Mouse (Mus musculus): ENCODE results near the gene Trim80.
"Not testable (repeated sequence)": the region's sequence is repeated elsewhere in the genome, so short reads cannot be mapped to it uniquely, and the experiment has no call there.

The Trim80 gene

DNA sequence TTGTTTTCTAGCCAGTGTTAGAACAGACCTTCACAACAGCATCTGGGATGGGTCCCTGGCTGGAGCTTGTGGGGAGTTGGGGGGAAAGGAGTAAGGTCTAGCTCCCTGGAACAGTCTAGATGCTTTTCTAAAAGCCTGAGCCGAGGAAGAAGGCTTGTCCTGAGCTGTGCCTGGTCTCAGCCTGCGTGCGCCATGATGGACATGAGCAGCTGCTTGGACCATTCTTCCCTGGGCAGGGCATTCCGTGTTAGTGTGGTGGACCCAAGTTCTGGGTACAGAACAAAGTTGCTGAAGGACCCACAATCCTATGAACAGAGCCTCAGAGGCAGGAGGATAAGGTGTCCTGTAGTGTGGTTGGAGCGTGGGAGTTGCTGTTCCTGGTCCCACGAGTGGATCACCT lies 9.8 kb upstream of the Trim80 start:
- no peak for DNase-seq

DNA sequence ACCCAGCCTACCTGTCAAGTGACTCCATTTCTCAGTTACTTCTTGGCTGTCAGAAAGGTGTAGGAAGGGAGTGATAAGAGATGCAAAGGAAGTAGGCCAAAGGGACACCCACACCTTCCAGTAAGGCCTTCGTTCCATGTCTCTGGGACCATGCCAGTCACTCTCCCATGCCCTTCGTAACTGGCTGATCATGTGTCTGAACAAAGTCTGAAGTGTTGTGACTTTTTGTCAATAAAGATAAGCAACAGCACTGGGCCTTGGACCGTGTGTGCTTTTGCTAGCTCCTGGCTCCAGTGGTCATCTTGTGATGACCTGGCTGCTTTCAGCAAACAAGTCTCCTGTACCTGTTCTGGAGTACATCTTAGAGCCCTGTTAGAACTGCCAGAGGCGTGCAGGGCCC lies 7.5 kb upstream of the Trim80 start:
- no peak for DNase-seq

DNA sequence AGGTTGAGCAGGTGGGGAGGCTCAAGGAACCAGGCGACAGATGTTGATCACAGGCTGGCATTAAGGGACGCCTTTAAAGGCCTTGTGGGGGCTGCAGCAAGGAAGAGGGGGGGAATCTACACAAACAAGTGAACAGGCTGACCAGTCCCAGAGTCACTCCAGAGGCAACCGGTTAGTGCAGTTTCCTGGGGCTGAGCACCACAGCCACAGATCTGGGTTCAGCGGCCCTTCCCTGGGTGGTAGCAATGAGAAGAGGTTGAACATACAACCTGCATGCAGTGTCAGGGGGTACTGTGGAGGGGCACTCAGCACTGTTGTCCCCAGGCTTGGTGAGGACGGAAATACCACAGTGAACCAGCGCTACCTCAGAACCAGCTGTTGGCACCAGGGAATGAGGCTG lies 7.0 kb upstream of the Trim80 start:
- no peak for DNase-seq

DNA sequence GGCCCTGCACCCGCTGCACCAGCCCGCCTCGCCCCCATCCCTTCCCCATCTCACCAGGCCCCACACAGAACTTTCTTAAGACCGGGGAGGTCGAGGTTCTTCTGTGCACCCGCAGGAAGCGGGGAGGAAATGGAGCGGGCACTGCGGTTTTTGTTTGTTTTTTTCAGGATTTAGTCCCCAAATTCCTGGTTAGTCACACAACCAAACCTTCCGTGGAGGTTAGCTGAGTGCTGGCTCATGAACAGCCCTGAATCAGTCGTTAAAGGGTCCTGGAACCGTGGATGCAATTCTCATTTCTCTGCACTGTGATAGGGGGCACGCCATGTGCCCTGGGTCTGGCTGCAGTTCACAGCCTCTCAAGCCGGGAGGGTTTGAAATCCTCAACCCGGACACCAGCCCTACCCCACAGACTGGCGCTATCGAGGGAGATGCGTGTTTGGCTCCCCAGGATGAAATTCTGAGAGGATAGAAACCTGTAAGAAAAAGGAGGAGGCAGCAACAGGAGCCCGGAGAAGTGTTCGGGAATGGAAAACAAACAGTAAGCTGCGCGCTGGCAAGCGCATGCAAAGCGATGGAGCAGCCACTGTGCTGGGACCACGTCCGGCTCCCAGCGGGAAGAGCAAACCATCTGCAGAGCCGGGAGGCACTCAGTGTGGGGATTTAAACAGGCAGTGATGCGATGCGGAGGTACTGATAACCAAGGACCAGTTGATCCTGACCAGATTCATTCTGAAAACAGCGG lies 4.6 kb upstream of the Trim80 start:
- peak; percentile 52 for DNase-seq

DNA sequence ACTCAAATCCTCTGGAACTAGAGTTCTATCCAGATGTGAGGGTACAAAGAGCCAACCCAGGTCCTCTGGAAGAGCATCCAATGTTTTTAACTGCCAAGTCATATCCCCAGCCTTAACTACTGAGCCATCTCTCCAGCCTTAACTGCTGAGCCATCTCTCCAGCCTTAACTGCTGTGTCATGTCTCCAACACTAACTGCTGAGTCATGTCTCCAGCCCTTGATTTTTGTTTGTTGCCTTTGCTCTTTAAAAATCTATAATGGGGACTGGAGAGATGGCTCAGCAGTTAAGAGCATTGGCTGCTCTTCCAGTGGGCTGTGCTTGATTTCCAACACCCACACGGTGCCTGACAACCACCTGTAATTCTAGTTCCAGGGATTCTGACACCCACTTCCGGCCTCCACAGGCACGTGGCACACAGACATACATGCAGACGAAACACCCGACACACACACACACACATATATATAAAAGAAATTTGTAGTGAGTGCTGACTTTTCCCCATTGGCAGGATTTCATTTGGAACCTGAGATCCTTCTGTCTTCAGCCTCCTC lies 2.7 kb upstream of the Trim80 start:
- DNase-seq: no peak

DNA sequence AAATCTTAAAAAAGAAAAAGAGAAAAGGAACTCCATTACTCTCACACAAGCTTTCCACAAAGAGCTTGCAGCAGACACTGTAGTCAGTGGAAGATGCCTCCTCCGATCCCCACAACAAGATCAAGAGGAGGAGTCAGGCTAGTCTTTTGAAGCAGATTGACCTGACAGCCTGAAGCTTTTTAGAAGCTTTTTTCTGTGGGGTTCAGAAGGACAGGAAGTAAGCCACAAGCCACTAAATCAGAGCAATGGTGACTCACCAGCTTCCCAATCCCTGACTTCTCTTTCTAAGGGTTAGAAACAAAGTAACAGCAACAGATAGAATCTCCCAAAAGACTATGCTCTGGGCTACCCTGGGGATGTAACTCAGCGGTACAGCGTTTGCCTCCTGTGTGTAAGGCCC lies 1.0 kb upstream of the Trim80 start:
- no peak for DNase-seq

DNA sequence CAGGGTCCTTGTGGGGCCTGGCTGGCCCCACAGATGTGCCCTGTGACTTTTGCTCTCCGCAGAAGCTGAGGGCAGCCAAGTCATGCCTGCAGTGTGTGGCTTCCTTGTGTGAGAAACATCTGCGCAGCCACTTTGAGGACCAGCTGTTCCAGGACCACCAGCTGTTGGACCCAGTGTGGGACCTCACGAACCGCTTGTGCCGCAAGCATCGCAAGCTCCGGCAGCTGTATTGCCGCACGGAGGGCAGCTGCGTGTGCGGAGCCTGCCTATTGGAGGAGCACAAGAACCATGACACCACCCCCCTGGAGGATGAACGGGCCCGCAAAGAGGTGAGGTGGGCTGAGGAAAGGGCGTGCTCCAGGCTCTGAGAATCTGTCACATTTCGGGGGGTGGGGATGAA lies 1.1 kb downstream of the Trim80 start:
- no peak for DNase-seq

DNA sequence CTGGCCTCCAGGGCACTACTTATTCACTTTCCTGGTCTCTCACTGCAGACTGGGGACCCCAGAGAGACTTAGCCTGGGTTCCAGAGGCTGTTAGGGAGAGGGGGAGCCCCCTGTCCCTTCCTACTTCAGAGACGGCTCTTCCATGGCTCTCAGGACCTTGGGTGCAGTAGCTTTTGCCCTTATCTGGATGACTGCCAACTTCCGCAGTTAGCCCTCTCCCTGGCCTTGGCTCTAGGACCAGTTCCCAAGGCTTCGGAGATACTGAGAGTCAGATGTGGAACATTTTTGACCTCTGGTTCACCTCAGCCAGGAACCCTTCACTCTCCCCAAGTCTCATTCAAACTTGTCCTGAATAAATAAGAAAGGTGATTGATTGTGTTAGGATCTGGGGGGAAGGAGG lies 6.6 kb downstream of the Trim80 start:
- no peak for DNase-seq

DNA sequence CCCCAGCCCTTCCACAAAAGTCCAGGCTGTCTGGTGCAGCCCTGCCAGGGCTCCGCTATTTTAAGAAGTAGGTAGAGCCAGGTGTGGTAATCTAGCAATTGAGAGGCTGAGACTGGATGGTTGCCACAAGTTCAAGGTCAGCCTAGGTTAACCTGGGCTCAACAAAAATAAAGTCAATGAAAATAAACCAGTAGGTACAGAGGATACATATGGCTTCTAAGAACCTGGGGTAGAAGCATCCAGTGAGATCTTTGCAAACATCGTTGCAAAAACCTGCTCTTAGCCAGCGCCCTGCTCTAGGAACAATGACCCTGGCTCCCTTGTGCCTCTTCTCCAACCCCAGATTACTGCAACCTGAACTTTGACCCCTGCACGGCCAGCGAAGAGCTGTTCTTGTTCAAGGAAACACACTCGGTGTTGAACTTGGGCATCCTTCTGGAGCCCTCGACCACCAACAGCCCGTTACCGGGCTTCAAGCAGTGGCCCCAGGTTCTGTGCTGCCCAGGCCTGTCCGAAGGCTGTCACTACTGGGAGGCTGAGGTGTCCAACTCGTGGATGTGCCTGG lies 7.1 kb downstream of the Trim80 start:
- DNase-seq: no peak

DNA sequence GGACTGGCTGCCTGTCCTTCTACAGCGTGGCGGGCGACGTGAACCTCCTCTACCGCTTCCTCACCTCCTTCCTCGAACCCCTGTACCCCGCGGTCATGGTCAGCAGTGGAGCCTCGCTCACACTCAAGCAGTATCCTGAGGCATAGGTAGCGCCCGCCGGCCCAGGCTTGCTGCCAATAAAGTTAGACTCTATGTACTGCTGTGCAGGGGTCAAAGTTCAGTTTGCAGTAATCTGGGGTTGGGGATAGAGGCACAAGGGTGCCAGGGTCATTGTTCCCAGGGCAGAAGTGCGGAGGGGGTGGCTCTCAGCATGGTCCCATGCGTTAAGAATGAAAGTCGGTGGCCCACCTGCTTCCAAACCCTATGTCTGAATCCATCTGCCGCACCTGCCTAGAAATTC lies 7.7 kb downstream of the Trim80 start:
- DNase-seq: no peak

DNA sequence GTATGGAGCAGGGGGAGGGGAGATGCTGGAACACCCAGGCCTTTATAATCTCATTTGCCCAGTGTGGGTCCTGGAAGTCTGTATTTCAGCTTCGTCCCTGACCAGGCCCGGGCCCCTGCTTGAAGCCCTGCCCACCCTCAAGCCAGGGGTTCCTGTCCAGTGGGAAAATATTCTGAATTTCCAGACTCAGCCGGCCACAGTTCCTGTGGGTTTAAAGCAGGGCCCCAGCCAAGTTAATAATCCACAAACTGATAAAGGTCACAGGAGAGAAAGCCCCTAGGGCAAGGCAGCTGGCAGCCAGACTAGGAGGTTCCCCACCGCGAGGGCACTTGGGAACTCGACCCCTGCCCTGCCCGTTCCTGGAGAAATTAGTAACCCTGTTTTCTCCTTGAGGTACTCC lies 8.7 kb downstream of the Trim80 start:
- DNase-seq: no peak

DNA sequence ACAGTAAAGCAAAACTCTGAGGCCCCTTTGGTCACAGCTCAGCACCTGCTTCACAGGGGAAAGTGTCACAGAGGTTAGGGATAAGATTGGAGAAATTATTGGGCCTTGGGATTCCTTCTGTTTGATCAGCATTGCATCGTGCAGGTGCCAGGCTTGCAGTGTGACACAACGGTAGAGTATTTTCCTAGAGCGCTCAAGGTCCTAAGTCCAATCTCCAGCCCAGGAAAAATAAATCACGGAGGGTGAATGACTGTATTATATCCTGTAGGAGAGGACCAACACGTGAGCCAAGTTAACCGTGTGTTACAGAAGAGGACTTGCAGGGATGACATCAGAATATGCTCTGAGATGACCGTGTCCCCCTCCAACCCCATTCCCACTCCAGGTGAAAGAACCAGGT lies 9.8 kb downstream of the Trim80 start:
- DNase-seq: no peak

DNA sequence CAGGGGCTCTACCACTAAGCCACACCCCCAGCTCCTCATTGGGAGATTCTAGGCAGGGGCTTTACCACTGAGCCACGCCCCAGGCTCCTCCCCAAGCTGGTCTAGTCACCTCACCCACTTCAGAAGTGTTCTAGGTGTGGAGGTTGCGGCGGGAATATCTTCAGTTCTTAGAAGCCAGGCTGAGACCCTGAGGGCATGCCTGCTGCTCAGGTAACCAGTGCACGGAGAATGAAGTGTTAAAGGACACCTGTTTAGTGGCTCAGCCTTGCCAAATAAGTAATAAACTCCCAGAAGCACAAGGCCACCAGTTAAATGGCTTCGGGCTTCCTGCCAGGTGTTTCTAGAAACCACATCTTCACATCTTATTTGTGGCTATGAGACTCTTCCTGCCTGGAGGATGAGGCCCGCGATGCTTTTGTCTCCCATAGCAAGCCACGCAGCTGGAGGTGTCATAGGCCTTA lies 11.5 kb downstream of the Trim80 start:
- no peak for DNase-seq

DNA sequence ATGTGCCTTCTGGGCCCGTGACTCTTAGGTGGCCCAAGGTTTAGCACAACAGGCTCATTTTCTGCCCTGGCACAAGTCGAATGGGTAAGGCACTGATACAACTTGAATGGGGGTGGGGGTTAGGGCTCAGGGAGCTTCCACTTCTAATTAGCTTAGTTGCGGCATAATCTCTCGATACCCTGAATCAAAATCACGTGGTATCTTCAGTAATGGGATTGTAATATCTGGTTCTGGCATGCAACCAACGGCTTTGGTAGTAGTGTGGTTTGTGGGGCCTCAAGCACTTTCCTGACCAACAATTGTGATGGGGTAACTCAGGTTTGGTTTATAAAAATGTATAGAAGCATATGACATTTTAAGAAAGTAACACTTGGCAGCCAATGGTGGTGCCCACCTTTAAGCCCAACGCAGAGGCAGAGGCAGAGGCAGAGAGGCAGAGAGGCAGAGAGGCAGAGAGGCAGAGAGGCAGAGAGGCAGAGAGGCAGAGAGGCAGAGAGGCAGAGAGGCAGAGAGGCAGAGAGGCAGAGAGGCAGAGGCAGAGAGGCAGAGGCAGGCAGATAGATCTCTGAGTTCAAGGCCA lies 12.0 kb downstream of the Trim80 start:
- DNase-seq: no peak

DNA sequence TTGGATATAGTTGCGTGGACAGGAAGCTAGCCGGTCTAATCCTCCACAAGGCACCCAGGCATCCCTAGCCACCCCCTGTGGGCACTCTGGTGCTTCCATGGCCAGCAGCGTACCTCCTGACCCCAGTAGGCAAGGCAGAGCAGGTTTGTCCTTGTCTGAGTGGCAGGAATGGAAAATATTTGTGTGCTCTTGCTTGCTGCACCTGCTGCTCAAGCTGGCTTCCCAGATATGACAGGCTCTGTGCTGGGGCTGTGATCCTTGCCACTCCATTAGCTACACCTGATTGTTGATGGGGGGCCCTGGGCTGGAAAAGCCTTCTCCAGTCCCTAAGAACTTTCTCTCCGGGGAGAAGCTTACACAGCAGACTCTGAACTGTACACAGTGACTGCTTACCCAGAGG lies 13.0 kb downstream of the Trim80 start:
- DNase-seq: no peak

DNA sequence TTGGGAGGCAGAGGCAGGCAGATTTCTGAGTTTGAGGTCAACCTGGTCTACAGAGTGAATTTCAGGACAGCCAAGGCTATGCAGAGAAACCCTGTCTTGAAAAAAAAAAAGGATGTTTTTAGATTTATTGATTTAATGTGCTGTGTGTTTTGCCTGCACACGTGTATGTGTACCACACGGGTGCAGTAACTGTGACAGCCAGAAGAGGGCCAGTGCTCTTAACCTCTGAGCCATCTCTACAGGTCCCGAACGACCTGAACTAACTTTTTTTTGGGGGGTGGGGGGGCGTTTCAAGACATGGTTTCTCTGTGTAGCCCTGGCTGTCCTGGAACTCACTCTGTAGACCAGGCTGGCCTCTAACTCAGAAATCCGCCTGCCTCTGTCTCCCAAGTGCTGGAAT lies 14.5 kb downstream of the Trim80 start:
- not testable (repeated sequence) for DNase-seq

DNA sequence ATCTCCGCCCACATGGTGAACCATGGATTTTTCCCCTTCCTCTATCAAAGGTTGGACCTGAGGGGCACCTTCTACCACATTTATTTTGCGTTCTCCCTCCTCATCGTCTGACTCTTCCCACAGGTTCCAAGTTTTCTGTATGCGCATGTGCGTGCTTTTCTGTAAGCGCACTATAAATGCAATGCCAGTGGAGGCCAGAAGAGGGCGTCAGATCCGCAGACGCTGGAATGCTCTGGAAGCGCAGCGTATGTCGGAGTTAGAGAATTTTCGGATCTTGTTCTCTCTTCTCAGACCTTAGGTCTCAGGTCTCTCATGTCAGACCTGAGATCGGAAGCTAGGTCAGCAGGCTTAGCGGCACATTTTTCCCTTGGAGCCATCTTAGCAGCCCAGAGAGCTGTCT lies 15.3 kb downstream of the Trim80 start:
- DNase-seq: no peak

DNA sequence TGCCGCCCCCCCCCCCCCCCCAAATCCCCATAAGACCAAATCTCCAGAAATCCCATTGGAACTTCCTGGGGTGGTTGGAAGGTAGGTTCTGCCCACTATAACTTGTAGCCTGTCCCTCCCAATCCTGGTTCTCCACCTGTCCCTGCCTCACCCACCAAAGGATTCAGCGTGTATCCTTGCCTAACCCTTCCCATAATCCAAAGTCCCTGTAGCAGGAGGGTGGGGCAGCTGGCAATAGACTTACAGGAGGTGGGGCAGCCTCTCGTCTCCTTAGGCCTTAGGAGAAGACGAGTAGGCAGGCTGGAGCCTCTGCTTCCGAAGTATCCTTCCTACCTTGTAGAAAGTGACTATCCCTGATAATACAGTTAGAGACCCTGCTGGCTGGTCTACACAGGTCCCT lies 15.8 kb downstream of the Trim80 start:
- no peak for DNase-seq

DNA sequence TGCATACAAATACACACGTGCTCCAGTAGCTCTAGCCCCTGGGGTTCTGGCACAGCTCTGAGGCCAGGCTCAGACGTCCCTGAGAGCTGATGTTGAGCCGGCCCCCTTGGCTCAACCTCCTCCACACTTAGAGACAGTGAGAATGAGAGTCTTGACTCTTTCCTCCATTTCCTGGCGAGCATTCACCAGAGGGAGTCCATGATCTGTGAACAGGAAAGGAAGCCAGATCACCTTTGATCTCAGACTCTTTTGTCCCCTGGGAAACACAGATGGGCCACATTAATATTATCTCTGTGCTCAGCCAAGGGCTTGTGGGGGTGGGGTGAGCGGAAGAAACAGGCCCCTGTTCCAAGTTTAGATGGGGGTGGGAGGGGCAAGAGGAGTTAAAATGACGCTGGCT lies 17.1 kb downstream of the Trim80 start:
- no peak for DNase-seq

DNA sequence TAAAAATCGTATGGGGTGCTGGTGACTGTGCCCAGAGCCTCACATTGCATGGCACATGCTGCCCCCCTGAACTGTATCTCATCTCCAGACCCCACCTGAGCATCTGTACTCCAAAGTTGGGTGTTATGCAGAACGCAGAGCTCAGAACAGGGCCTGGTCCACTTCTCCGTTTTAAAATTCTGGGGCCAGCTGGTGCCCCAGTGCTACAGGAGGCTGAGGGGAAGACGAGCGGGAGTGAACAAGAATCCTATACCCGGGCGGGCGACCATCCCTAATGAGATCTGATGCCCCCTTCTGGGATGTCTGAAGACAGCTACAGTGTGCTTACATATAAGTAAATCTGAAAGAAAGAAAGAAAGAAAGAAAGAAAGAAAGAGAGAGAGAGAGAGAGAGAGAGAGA lies 20.6 kb downstream of the Trim80 start:
- DNase-seq: no peak

DNA sequence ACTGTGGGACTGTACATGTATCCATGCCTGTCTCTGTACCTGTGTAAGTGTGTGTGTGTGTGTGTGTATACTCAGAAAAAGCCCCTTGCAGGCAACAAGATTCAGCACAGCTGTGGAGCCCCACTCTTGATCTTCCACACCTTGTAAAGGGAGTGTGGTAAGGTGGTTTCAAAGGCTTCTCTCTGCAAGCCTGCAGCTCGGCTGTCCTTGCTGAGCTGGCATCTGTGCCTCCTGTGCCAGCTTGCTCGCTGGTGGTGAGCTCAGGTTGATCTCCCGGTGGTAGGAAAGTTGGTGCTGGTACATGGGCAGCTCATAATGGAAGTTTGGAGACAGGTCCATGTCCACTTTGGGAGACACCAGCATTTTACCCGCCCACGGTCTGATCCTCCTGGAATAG lies 21.5 kb downstream of the Trim80 start:
- DNase-seq: no peak

DNA sequence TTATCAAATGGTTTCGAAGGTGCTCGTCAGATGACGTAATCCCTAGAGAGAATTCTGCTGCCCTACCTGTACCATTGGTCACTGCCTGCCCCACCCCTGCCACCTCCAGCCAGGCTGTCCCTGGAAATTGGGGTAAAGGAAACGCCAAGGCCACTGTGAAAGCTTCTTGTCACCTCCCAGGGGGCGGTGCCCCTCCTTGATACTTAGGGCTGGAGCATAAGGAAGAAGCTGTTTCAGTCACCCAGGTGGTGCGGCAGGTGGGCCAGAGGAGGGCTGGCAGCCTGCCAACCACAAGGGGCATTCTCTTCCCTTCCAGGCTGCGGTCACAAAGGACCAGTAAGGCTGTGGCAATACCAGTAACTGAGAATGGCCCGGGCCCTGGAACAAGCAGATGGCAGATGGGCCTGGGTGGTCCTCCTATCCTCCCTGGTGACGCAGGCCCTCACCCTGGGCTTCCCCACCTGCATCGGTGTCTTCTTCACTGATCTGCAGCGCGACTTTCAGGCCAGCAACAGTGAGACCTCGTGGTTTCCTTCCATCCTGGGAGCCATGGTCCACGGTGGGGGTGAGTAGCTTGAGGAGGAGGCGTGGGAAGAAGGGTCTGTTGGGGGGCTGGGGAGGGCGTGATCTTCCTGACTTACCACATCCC lies 22.0 kb downstream of the Trim80 start, which contains the start of gene Slc16a5:
Gene Slc16a5 (plus strand): TSS at position 232 of the 649 bp plus-strand sequence.
- DNase-seq: no peak

DNA sequence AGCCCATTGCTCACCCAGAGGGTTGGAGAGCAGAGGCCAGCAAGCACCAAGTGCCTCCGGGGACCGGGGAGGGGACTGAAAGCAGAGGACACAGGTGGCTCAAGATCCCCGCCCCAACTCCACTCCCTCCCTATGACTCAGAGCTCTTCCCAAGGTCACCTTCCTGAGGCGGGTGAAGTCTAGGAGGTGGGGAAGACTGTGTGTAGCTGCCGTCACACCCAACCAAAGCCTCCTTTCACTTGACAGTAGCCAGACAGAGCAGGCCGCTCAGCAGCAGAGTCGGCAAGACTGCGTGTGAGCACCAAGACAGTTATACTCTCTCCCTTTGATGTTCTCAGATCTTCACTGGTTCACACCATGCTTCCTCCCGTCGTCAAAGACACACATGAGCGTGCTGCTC lies 23.1 kb downstream of the Trim80 start:
- no peak for DNase-seq

DNA sequence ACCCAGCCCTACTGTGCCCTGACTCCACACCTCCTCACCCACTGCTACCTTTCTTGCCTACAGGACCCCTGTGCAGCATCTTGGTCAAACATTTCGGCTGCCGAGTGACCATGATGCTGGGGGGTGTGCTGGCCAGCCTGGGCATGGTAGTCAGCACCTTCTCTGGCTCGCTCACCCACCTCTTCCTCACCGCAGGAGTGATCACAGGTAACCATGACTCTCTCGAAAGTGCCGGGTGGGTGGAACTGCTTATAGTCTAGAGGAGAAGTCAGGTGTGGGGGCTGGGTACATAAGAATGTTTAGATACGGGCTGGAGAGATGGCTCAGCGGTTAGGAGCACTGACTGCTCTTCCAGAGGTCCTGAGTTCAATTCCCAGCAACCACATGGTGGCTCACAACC lies 24.5 kb downstream of the Trim80 start:
- DNase-seq: no peak
